Mouse (Mus musculus) ES-E14 (cell line): ENCODE results near the gene Faiml. TPM values are rescaled to one million over a fixed set of nuclear protein-coding genes. Genes with fewer than 3 reads are reported as not detected.

Experiments used
- DNase-seq: peaks from one replicate; pipeline ENCODE4 v3.0.0-alpha.2; 2013; ENCODE audit warnings: low read depth, low spot score
- H3K27ac ChIP-seq: 2 replicates; pipeline ENCODE4 v1.5.1; 2012; ENCODE audit warnings: low read depth, mild to moderate bottlenecking, low read length, moderate library complexity, mixed read lengths; ENCODE audit not compliant: poor library complexity, insufficient read depth, severe bottlenecking
- H3K36me3 ChIP-seq: 2 replicates; pipeline ENCODE4 v1.6.1; 2012; ENCODE audit warnings: mild to moderate bottlenecking, low read length, moderate library complexity, mixed read lengths; ENCODE audit not compliant: control insufficient read depth, poor library complexity, insufficient read depth, severe bottlenecking
- H3K4me1 ChIP-seq, 2 experiments: fragments of 150-350 bp in 1 of 2; sonication (generic) in 1 of 2; 2 replicates each; pipeline ENCODE4 v1.6.1; 2012; ENCODE audit warnings: low read length in 2 of 2, mild to moderate bottlenecking in 1 of 2, mixed read lengths in 1 of 2; ENCODE audit not compliant: control insufficient read depth in 2 of 2, insufficient read depth in 2 of 2, poor library complexity in 1 of 2
- H3K4me3 ChIP-seq, 2 experiments: fragments of 150-350 bp in 1 of 2; sonication (generic) in 1 of 2; 2 replicates each; pipeline ENCODE4 v1.5.1; 2012; ENCODE audit warnings: low read length in 2 of 2, low read depth in 1 of 2, mild to moderate bottlenecking in 1 of 2, mixed read lengths in 1 of 2; ENCODE audit not compliant: insufficient read depth in 1 of 2, poor library complexity in 1 of 2, severe bottlenecking in 1 of 2
- H3K9ac ChIP-seq: 2 replicates; pipeline ENCODE4 v1.6.1; 2012; ENCODE audit warnings: low read depth, mild to moderate bottlenecking, low read length, mixed read lengths; ENCODE audit not compliant: poor library complexity, insufficient read depth, severe bottlenecking
- H3K9me3 ChIP-seq: fragments of 150-350 bp; sonication (generic); 2 replicates; pipeline ENCODE4 v1.6.1; 2012; ENCODE audit warnings: low read depth, mild to moderate bottlenecking, low read length; ENCODE audit not compliant: control insufficient read depth, insufficient read depth
- CHD2 ChIP-seq: IDR thresholded peaks from 2 replicates; pipeline ENCODE4 v1.6.1; 2014; ENCODE audit warnings: mild to moderate bottlenecking, low read depth, low read length, inconsistent platforms
- HCFC1 ChIP-seq: IDR thresholded peaks from 2 replicates; pipeline ENCODE4 v1.6.1; 2012; ENCODE audit warnings: low read length, inconsistent platforms, borderline replicate concordance; ENCODE audit not compliant: insufficient read depth
- MAFK ChIP-seq: IDR thresholded peaks from 2 replicates; pipeline ENCODE4 v1.6.1; 2014; ENCODE audit warnings: mild to moderate bottlenecking, low read depth, low read length, inconsistent platforms; ENCODE audit not compliant: insufficient read depth
- ZC3H11A ChIP-seq: IDR thresholded peaks from 2 replicates; pipeline ENCODE4 v1.6.1; 2012; ENCODE audit warnings: low read depth, mild to moderate bottlenecking, inconsistent platforms, low read length, borderline replicate concordance
- ZNF384 ChIP-seq: IDR thresholded peaks from 2 replicates; pipeline ENCODE4 v1.6.1; 2012; ENCODE audit warnings: low read depth, low read length, inconsistent platforms
- in situ Hi-C, 2 experiments: fragments of 600-800 bp; cut with MboI; formaldehyde crosslinking; loops; one replicate each; pipeline ENCODE4 v1.15.1; 2025; ENCODE audit warnings: low sequenced_read_pairs in 2 of 2, inconsistent platforms in 1 of 2; ENCODE audit not compliant: unreplicated experiment in 2 of 2
- total RNA-seq: library from RNA; depleted of rRNA; stranded (reverse); fragments of 300-350 nt; gene quantifications from 2 replicates; pipeline ENCODE4 v1.2.3, GENCODE M21; 2012; rRNA removed

Faiml gene
- total RNA-seq, 1 experiment = not detected

- Histone ChIP-seq H3K9ac (no peak overlapping the region), H3K4me3 (no peak overlapping the region), H3K27ac (no peak overlapping the region), H3K4me1 (peaks cover 0 to 3% of the 10 kb centered on the region in 2 experiments; a peak in 1 of 4 replicates), H3K9me3 (no peaks in the 10 kb centered on the region), H3K36me3 (no peaks in the 10 kb centered on the region)
- DNase-seq = no peak
- in situ Hi-C loops = no loop called here
- TF ChIP-seq MAFK (no peak), CHD2 (no peak), ZNF384 (no peak), HCFC1 (no peak)
Measured at GRCm38 (mm10) chr9:99182121-99182520, 54.9 kb downstream of the Faiml start.

DNA sequence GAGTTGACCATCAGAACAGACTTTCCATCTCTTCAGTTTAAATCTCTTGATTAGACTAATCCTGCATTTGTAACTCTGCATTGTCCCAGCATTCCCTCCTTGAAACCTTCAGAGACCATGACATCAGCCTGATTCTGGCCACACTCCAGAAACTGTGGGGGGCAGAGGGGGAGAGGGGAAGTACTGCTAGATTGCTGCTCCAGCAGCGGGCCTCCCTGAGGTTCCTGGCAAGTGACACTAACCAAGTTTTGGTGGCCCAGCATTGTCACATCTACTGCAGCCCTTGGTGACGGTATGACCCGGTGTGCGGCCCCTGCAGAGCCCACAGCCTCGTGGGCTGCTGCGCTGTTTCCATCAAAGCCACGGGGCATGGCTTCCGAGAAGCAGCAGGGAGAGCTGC, 56.8 kb downstream of the Faiml start:
- H3K9ac ChIP-seq = no peak overlapping the region
- no peak for DNase-seq
- no peak overlapping the region for H3K4me3 ChIP-seq
- in situ Hi-C loops = no loop called here
- peaks cover 0 to 3% of the 10 kb centered on the region in 2 experiments; a peak in 1 of 4 replicates for H3K4me1 ChIP-seq
- H3K27ac ChIP-seq = no peak overlapping the region
- H3K36me3 ChIP-seq = no peaks in the 10 kb centered on the region
- no peaks in the 10 kb centered on the region for H3K9me3 ChIP-seq
- TF ChIP-seq CHD2 (no peak), ZNF384 (no peak), HCFC1 (no peak), ZC3H11A (no peak), MAFK (no peak)

Other genes starting within 250 kb of the Faiml start
- gene Gm1123, start 201.5 kb downstream of the Faiml start, total RNA-seq = not detected in 2 replicates
- 7.6 and 10.2 TPM in 2 replicates for gene Pik3cb, start 96.6 kb downstream of the Faiml start, total RNA-seq
- 18.1 and 22.2 TPM in 2 replicates for gene Cep70, start 6.1 kb upstream of the Faiml start, total RNA-seq
- gene Esyt3, start 121.3 kb upstream of the Faiml start, total RNA-seq = 7.8 and 12.7 TPM in 2 replicates
- 28.5 and 35.5 TPM in 2 replicates for gene Mras, start 200.1 kb upstream of the Faiml start, total RNA-seq
- gene Nme9, start 214.2 kb upstream of the Faiml start, total RNA-seq = 0.48 TPM in 1 of 2 replicates, not detected in the other